Mouse (Mus musculus) heart, adult 2 months (tissue): ENCODE measurements around the gene Sept7.

ENCODE experiments used
- CTCF ChIP-seq: fragments of 200-600 bp; IDR thresholded peaks from 2 replicates; pipeline ENCODE4 v1.8.1; 2022; ENCODE audit warnings: antibody characterized with exemption, mild to moderate bottlenecking, moderate library complexity
- EP300 ChIP-seq: fragments of 200-500 bp; IDR thresholded peaks from 2 replicates; pipeline ENCODE4 v1.6.1; 2011; ENCODE audit warnings: low read depth, low read length, control low read depth; ENCODE audit not compliant: insufficient read depth
- POLR2A ChIP-seq: fragments of 200-500 bp; IDR thresholded peaks from 2 replicates; pipeline ENCODE4 v1.6.1; 2011; ENCODE audit warnings: mild to moderate bottlenecking, low read depth, low read length, control low read depth; ENCODE audit not compliant: insufficient read depth

DNA sequence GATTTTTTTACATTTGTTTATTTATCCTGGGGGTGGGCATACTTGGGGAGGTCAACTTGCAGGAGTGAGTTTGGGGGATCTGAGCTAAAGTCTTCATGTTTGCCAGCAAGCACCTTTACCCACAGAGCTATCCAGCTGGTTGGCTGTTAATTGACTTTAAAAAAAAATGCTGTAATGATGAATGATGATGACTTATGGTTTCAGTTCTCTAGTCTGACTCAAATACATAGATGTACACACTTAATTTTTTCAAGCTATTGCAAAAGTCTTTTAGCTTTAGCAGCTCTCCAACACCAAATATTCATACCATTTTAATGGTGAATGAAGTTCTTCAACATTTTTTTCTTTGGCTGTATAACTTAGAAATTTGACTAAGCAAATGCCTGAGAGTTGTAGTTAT lies 8.7 kb downstream of the Sept7 start:
- TF ChIP-seq POLR2A (no peak), CTCF (no peak), EP300 (no peak)
